Mouse (Mus musculus) CH12.LX (cell line): ENCODE data around the gene Tmed6.

Experiments
- CHD1 ChIP-seq: IDR thresholded peaks from 2 replicates; pipeline ENCODE4 v1.6.1; 2012; ENCODE audit warnings: low read depth, low read length, improper control_type of control experiment, inconsistent platforms
- CTCF ChIP-seq, 2 experiments: IDR thresholded peaks in 1 of 2; conservative IDR thresholded peaks in 1 of 2; 2 replicates each; pipeline ENCODE4 v1.5.1; 2011 to 2012; ENCODE audit warnings: low read depth in 2 of 2, low read length in 2 of 2, improper control_type of control experiment in 1 of 2, inconsistent platforms in 1 of 2, mild to moderate bottlenecking in 1 of 2, moderate library complexity in 1 of 2
- ELF1 ChIP-seq: IDR thresholded peaks from 2 replicates; pipeline ENCODE4 v1.6.1; 2014; ENCODE audit warnings: low read depth, mild to moderate bottlenecking, inconsistent platforms, low read length, improper control_type of control experiment
- EP300 ChIP-seq: IDR thresholded peaks from 2 replicates; pipeline ENCODE4 v1.6.1; 2011; ENCODE audit warnings: low read length, improper control_type of control experiment
- KAT2A ChIP-seq: IDR thresholded peaks from 2 replicates; pipeline ENCODE4 v1.6.1; 2012; ENCODE audit warnings: low read length, improper control_type of control experiment, inconsistent platforms; ENCODE audit not compliant: insufficient replicate concordance
- MAFK ChIP-seq: IDR thresholded peaks from 2 replicates; pipeline ENCODE4 v1.6.1; 2011; ENCODE audit warnings: low read length, improper control_type of control experiment; ENCODE audit not compliant: insufficient replicate concordance
- MXI1 ChIP-seq: IDR thresholded peaks from 2 replicates; pipeline ENCODE4 v1.6.1; 2011; ENCODE audit warnings: mild to moderate bottlenecking, low read depth, low read length, improper control_type of control experiment
- MYC ChIP-seq: IDR thresholded peaks from 2 replicates; pipeline ENCODE4 v1.6.1; 2011; ENCODE audit warnings: low read depth, mild to moderate bottlenecking, improper control_type of control experiment, low read length
- NRF1 ChIP-seq: IDR thresholded peaks from 2 replicates; pipeline ENCODE4 v1.6.1; 2014; ENCODE audit warnings: low read depth, mild to moderate bottlenecking, inconsistent platforms, low read length, improper control_type of control experiment, moderate library complexity
- POLR2A ChIP-seq: IDR thresholded peaks from 2 replicates; pipeline ENCODE4 v1.6.1; 2011; ENCODE audit warnings: low read depth, mild to moderate bottlenecking, improper control_type of control experiment, low read length
- RAD21 ChIP-seq: IDR thresholded peaks from 2 replicates; pipeline ENCODE4 v1.6.1; 2011; ENCODE audit warnings: low read depth, mild to moderate bottlenecking, low read length, improper control_type of control experiment, moderate library complexity
- TCF12 ChIP-seq: IDR thresholded peaks from 2 replicates; pipeline ENCODE4 v1.6.1; 2014; ENCODE audit warnings: low read depth, mild to moderate bottlenecking, inconsistent platforms, low read length, improper control_type of control experiment
- USF1 ChIP-seq: IDR thresholded peaks from 2 replicates; pipeline ENCODE4 v1.6.1; 2014; ENCODE audit warnings: low read depth, mild to moderate bottlenecking, inconsistent platforms, low read length, improper control_type of control experiment

DNA sequence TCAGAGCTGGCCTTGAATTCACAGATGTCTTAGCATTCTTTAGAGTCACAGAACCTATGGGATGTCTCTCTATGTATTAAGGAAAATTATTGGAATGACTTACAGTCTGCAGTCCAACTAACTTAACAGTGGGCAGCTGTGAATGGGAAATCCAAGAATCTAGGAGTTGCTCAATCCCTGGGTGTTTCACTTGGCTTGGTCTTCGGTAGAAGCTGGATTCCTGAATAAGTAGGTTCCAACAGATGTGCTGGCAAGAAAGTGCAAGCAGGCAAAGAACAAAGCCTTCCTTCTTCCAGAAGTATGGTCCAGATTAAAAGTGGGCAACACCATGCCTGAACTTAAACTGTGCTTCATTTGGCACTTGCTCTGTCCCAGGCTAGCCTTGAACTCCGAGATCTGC is 35.2 kb upstream of the Tmed6 start:
- TF ChIP-seq MXI1 (no peak), RAD21 (no peak), TCF12 (no peak), USF1 (no peak), ELF1 (no peak), POLR2A (no peak), CTCF (conservative IDR thresholded peaks at IDR 0.05 in 1 of 2, IDR thresholded peaks at IDR 0.05 in 1 of 2; ENCODE audit: low read depth in 2 of 2, low read length in 2 of 2) (no peak), EP300 (no peak), NRF1 (no peak), CHD1 (no peak), MYC (no peak), MAFK (no peak), KAT2A (no peak)
